Mouse (Mus musculus) intestine, embryonic 16.5 days (tissue): ENCODE results near the gene Tanc1. TPM values are rescaled to one million over a fixed set of nuclear protein-coding genes. Genes with fewer than 3 reads are reported as not detected.

ENCODE experiments used
- ATAC-seq: fragments of 200-750 bp; cut with Nextera tagmentation; 2 replicates; pipeline ENCODE4 v1.8.0; 2017; ENCODE audit warnings: moderate TSS enrichment, moderate library complexity
- H3K27ac ChIP-seq: fragments of 300-500 bp; sonication (generic); 2 replicates; pipeline ENCODE4 v1.5.1; 2014; ENCODE audit warnings: mild to moderate bottlenecking, low read length
- H3K27me3 ChIP-seq: fragments of 300-500 bp; sonication (generic); replicated peaks from 2 replicates; pipeline ENCODE4 v1.6.1; 2014; ENCODE audit warnings: low read length, control low read depth, mixed read lengths; ENCODE audit not compliant: control insufficient read depth, insufficient read depth
- H3K36me3 ChIP-seq: fragments of 300-500 bp; sonication (generic); 2 replicates; pipeline ENCODE4 v1.6.1; 2014; ENCODE audit warnings: low read length, control low read depth; ENCODE audit not compliant: control insufficient read depth, insufficient read depth
- H3K4me1 ChIP-seq: fragments of 300-500 bp; sonication (generic); 2 replicates; pipeline ENCODE4 v1.6.1; 2014; ENCODE audit warnings: low read length, control low read depth, mixed read lengths; ENCODE audit not compliant: control insufficient read depth, insufficient read depth
- H3K4me2 ChIP-seq: fragments of 300-500 bp; sonication (generic); 2 replicates; pipeline ENCODE4 v1.6.1; 2014; ENCODE audit warnings: low read depth, low read length, control low read depth
- H3K4me3 ChIP-seq: fragments of 300-500 bp; sonication (generic); 2 replicates; pipeline ENCODE4 v1.5.1; 2014; ENCODE audit warnings: mild to moderate bottlenecking, low read length
- H3K9ac ChIP-seq: fragments of 300-500 bp; sonication (generic); 2 replicates; pipeline ENCODE4 v1.6.1; 2014; ENCODE audit warnings: low read depth, low read length
- H3K9me3 ChIP-seq: fragments of 300-500 bp; sonication (generic); 2 replicates; pipeline ENCODE4 v1.6.1; 2016; ENCODE audit warnings: low read length, control low read depth; ENCODE audit not compliant: control insufficient read depth
- WGBS: fragments of 180-500 bp; shearing (Covaris S2); extraction: QIAGEN DNeasy Blood & Tissue Kit; methylation state at CpG from one replicate; pipeline ENCODE4 v1.1.7; 2014; 5-methylcytosine and 5-hydroxymethylcytosine counted together
- polyA plus RNA-seq: library from polyadenylated mRNA; unstranded; fragments of >200 nt; fragmentation: Nextera tagmentation; extraction: Ambion mirVana; gene quantifications from 2 replicates; pipeline ENCODE4 v1.2.1, GENCODE M21; 2015

Gene Tanc1
- polyA plus RNA-seq, 1 experiment from 2014 or later: 20.8 TPM

DNA sequence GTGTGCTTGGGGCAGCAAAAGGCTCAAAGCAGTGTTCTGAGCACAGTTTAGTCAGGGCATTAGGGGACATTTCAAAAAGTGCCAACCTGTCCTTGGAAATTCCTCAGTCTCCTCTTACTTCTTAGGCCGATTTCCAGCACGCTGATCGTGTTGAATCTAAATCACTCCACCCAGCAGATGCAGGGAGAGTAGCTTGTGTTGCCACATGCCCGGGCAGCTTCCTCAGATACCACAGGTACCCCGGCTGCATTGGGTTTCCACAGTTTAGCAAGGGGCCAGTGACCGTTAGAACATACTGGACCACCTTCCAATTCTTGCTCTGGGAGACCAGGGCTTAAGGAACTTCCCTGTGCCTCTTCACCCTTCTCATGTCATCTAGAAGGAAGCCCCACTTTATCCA is 164.0 kb downstream of the Tanc1 start:
- Histone ChIP-seq H3K4me3 (no peak overlapping the region), H3K36me3 (0 out of 2 replicates have a peak, but pooled peaks cover under 1% of the 10 kb centered on the region), H3K9ac (no peak overlapping the region), H3K27me3 (no peaks in the 10 kb centered on the region), H3K4me1 (peaks cover 19% of the 10 kb centered on the region), H3K4me2 (no peak overlapping the region), H3K27ac (peak overlapping the region; percentile 39; the same call in 1 of the 2 replicates), H3K9me3 (no peaks in the 10 kb centered on the region)
- no peak for ATAC-seq
- WGBS: 78% methylated on average over 6 of the region's 6 CpGs

DNA sequence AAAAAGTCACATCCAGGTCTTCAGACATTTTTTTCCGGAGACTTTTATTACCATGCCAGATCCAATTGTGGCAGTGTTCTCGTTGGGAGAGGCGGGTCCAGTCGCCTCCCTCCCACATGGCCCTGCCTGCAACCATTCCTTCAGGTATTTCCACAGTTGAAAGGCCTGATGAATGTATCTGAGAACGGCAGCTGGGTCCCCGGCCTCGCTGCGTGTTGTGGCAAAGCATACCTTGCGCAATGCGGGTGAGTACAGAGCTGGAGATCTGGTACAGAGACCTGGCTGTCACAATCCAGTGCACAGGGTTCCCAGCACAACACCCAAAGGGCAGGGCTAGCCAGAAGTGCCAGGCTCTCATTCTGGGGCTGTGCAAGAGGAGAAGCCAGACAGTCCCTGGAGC is 167.5 kb downstream of the Tanc1 start:
- Histone ChIP-seq H3K9me3 (no peaks in the 10 kb centered on the region), H3K27ac (no peak overlapping the region), H3K4me2 (no peak overlapping the region), H3K9ac (no peak overlapping the region), H3K36me3 (0 out of 2 replicates have a peak, but pooled peaks cover 3% of the 10 kb centered on the region), H3K4me3 (no peak overlapping the region), H3K4me1 (peaks cover 21% of the 10 kb centered on the region), H3K27me3 (no peaks in the 10 kb centered on the region)
- peak; percentile 49 for ATAC-seq
- 75% methylated on average over 10 of the region's 10 CpGs for WGBS

DNA sequence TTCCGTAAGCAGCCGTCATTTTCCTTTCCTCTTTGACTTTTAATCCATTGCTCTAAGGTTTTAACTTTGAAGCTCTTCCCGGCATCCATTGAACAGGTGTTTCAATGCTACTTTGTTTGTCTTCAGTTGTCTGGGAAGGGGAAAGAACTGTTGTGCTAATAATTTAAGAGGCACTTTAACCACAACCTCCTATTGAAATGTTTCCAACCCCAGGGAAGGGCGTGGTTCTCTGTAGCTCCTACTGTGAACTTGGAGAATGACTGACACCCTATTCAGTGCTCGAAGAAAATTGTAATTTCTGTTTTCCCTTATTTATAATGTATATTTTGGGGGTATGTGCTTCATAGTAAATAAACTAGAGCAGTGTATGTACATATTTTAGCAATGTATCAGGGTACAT is 168.4 kb downstream of the Tanc1 start:
- H3K9me3 ChIP-seq: no peaks in the 10 kb centered on the region
- no peak overlapping the region for H3K4me3 ChIP-seq
- WGBS: 85% methylated on average over 5 of the region's 5 CpGs
- no peaks in the 10 kb centered on the region for H3K27me3 ChIP-seq
- no peak overlapping the region for H3K4me2 ChIP-seq
- no peak for ATAC-seq
- peaks cover 21% of the 10 kb centered on the region for H3K4me1 ChIP-seq
- no peak overlapping the region for H3K27ac ChIP-seq
- no peak overlapping the region for H3K9ac ChIP-seq
- H3K36me3 ChIP-seq: 0 out of 2 replicates have a peak, but pooled peaks cover 3% of the 10 kb centered on the region

DNA sequence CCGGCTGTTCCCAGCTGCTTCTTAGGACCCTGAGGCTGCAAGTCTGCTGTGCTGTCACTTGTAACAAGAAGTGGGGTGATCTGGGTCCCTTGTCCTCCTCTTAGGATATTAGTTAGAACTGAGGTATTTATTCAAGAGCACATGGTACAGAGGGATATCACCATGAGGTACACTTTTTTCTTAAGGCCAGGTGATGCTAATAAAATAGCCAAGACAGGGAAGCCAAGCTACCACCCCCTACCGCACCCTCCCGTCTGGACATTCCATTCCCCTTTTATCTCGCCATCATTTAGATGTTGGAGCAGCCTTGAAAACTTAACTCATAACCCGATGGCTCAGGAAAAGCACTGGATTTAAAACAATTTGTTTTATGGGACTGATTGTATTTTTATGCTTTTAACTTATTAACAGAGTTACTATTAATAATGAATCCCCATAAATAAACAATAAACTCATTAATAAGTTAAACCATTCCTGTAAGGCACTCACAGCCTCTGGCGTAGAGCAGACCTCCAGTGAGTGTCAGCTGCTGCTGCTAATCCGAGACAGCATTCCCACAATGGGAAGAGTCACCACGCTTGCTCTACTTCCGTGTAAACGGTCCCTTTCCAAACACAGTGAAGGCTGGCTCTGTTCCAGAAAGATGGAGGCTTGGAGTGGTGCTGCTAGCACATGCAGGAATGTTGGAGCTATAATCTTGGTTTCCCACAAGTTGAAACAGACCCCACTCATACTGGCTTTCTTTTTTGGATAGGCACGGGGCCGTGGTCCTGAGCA is 171.4 kb downstream of the Tanc1 start:
- Histone ChIP-seq H3K4me3 (no peak overlapping the region), H3K4me2 (no peak overlapping the region), H3K9ac (no peak overlapping the region), H3K36me3 (0 out of 2 replicates have a peak, but pooled peaks cover 3% of the 10 kb centered on the region), H3K27me3 (no peaks in the 10 kb centered on the region), H3K27ac (0 out of 2 replicates have a peak overlapping the region, but pooled peaks have one; percentile 9), H3K4me1 (peaks cover 13% of the 10 kb centered on the region), H3K9me3 (no peaks in the 10 kb centered on the region)
- 44% methylated on average over 12 of the region's 12 CpGs for WGBS
- ATAC-seq: peak; percentile 60; the same call in 1 of the 2 replicates

DNA sequence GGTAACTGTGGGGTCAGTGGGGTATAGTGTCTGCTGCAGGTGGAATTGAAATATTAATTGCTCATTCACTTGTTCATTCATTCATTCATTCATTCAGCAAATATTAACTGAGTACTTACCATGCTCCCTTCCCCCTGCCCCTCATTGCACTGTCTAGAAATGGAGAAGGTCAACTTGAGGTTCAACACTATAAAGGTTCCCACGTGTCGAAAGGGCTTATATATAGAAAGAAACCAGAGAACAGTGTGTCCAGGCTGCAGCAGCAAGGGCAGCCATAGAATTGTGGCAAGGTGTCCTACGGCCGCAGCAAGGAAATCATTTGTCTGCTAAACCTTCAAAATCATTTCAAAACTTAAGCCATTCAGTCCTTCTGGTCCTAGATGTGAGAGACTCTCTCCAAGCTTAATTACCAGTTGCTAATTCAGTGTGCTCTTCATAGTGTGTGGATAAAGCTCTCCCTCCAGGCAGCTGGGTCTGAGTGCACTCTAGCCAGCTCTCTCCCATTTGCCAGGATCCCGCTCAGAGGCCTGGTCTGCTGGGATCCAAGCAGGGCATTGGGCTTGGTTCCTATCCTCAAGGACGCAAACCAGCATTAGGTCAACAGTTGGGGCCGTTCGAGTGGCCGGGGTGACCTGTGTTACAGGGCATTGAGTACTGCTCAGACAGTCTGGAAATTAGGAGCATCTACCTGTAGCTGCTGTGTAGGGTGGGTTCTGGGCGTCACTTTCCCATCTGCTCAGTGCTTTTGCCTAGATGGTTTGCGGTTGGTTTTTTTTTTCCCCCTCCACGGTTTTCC is 172.2 kb downstream of the Tanc1 start:
- peaks cover 11% of the 10 kb centered on the region for H3K4me1 ChIP-seq

DNA sequence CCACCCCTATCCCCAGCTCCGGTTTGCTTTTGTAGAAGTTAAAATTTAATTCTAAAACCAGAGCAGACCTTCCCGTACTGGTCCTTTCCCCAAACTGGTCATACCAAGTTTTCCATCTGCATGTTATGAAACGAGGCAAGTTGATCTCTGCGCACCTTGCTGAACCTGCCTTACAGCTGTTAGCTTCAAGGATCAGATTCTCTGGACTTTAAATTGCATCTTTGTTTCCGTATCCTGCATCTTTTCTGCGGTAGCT is 172.7 kb downstream of the Tanc1 start:
- Histone ChIP-seq H3K27ac (no peak overlapping the region), H3K27me3 (no peaks in the 10 kb centered on the region), H3K4me2 (no peak overlapping the region), H3K9me3 (no peaks in the 10 kb centered on the region), H3K4me3 (no peak overlapping the region), H3K4me1 (peaks cover 11% of the 10 kb centered on the region), H3K36me3 (0 out of 2 replicates have a peak, but pooled peaks cover 3% of the 10 kb centered on the region), H3K9ac (no peak overlapping the region)
- no peak for ATAC-seq
- 82% methylated on average over 6 of the region's 6 CpGs for WGBS

More for the DNA sequence above, 172.2 kb downstream of the Tanc1 start:
- H3K9me3 ChIP-seq: no peaks in the 10 kb centered on the region
- WGBS: 80% methylated on average over 12 of the region's 12 CpGs
- H3K9ac ChIP-seq: no peak overlapping the region
- no peak overlapping the region for H3K27ac ChIP-seq
- no peak overlapping the region for H3K4me3 ChIP-seq
- 0 out of 2 replicates have a peak, but pooled peaks cover 3% of the 10 kb centered on the region for H3K36me3 ChIP-seq
- H3K4me2 ChIP-seq: no peak overlapping the region
- ATAC-seq: no peak
- H3K27me3 ChIP-seq: no peaks in the 10 kb centered on the region

DNA sequence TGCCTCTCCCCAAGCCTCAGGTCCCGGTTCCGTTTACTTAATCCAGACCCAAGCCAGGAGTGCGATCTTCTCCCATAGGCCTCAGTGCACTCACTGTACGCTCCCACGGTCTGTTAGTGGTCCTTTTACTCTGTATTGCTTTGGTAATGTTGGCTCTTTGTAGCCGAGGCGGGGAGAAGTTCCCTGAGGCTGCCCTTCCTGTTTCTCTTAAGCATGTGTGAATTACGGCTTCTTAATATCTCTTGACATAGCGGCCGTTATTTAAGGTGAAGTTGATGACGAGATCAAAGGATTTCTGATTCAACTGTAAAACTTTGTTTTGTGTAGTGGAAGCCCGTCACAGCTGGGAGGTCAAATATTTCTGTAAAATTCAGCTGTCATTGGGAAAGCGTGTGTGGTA is 173.8 kb downstream of the Tanc1 start:
- no peak overlapping the region for H3K27ac ChIP-seq
- 73% methylated on average over 13 of the region's 13 CpGs for WGBS

DNA sequence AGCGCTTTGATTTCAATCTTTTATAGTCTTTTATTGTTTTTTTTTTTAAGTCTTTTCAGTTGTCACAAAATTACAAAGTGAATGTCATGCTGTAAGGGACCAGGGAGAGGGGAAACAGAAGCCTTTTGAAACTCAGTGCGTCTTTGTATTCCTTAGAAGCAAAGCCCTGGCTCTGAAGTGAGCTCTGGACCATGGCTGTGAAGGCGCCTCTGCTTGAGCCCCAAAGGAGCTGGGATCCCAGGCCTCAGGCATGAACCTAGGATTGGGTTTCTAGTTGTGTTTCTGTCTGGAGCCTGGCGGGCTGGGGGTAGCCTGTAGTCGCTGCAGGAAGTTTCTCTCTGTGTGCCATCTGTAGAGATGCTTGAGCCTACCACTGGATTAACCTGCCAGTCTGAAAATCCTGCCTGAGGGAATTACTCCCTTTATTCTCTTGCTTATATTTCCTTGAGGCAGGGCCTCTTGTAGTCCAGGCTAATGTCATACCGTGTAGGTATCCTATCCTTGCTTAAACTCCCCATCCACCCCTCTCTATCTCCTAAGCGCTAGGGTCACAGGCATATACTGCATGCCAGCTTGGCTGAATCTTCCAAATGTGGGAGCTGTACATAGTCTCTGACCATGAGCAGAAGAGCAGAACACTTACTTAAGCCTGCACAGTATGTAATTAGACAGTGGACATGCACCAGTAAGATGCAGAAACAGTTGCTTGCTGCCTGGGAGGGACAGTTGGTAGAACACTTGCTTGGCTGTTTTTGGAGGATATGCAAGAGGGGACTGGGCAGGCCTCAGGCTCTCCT is 177.1 kb downstream of the Tanc1 start:
- H3K27me3 ChIP-seq: no peaks in the 10 kb centered on the region
- H3K36me3 ChIP-seq: 0 out of 2 replicates have a peak, but pooled peaks cover 8% of the 10 kb centered on the region
- H3K4me1 ChIP-seq: 0 out of 2 replicates have a peak, but pooled peaks cover 4% of the 10 kb centered on the region
- no peak overlapping the region for H3K9ac ChIP-seq
- 87% methylated on average over 7 of the region's 7 CpGs for WGBS
- H3K4me2 ChIP-seq: no peak overlapping the region
- ATAC-seq: no peak
- no peaks in the 10 kb centered on the region for H3K9me3 ChIP-seq
- H3K4me3 ChIP-seq: no peak overlapping the region
- H3K27ac ChIP-seq: no peak overlapping the region

More for the DNA sequence above, 173.8 kb downstream of the Tanc1 start:
- H3K9ac ChIP-seq: no peak overlapping the region
- no peak overlapping the region for H3K4me3 ChIP-seq
- H3K27me3 ChIP-seq: no peaks in the 10 kb centered on the region
- H3K36me3 ChIP-seq: 0 out of 2 replicates have a peak, but pooled peaks cover 3% of the 10 kb centered on the region
- no peaks in the 10 kb centered on the region for H3K9me3 ChIP-seq
- H3K4me2 ChIP-seq: no peak overlapping the region
- ATAC-seq: no peak
- H3K4me1 ChIP-seq: peaks cover 11% of the 10 kb centered on the region

DNA sequence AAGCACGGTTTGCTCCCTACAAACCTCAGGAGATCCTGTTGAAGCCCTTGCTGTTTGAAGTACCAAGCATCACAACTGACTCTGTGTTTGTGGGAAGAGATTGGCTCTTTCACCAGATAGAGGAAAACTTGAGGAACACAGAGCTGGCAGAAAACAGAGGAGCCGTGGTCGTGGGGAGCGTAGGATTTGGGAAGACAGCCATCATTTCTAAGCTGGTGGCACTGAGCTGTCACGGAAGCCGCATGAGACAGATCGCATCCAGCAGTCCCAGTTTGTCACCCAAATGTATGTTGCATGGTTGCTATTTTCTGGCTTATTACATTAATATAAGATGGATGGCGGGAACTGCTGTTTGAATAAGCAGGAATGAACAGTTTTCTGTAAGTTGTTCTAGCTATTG is 179.8 kb downstream of the Tanc1 start:
- Histone ChIP-seq H3K9me3 (no peaks in the 10 kb centered on the region), H3K27me3 (no peaks in the 10 kb centered on the region), H3K36me3 (peaks cover 14% of the 10 kb centered on the region), H3K4me3 (no peak overlapping the region), H3K4me2 (no peak overlapping the region), H3K4me1 (0 out of 2 replicates have a peak, but pooled peaks cover 4% of the 10 kb centered on the region), H3K9ac (no peak overlapping the region), H3K27ac (no peak overlapping the region)
- no peak for ATAC-seq
- WGBS: 86% methylated on average over 8 of the region's 8 CpGs
